Mouse (Mus musculus) E14TG2a.4 (cell line): Measurements from ENCODE around the gene Kirrel3.

Experiments
- CTCF ChIP-seq: conservative IDR thresholded peaks from 2 replicates; pipeline ENCODE4 v1.5.1; 2014; ENCODE audit warnings: low read length
- NANOG ChIP-seq: IDR thresholded peaks from 2 replicates; pipeline ENCODE4 v1.6.1; 2014; ENCODE audit warnings: borderline replicate concordance, low read length, mixed read lengths
- POU5F1 ChIP-seq: IDR thresholded peaks from 2 replicates; pipeline ENCODE4 v1.6.1; 2014; ENCODE audit warnings: low read length, borderline replicate concordance

GRCm38 (mm10) chr9:34706350-34706873, 220.7 kb downstream of the Kirrel3 start:
- TF ChIP-seq CTCF (no peak), NANOG (no peak), POU5F1 (no peak)
